Mouse (Mus musculus): ENCODE data around the gene Gm6614. TPM values are rescaled to one million over a fixed set of nuclear protein-coding genes. Genes with fewer than 3 reads are reported as not detected.
"Not testable (repeated sequence)": the region's sequence is repeated elsewhere in the genome, so short reads cannot be mapped to it uniquely, and the experiment has no call there.

Gene Gm6614
- polyA plus RNA-seq (2014; fragmentation: Nextera tagmentation; extraction: Ambion mirVana): 0.09 TPM in 1 of 2 replicates, not detected in the other

GRCm38 (mm10) chr6:142011364-142011955 lies at the start of gene Gm6614:
TSS of gene Gm6614 (minus strand) at chr6:142011414.
- Histone ChIP-seq H3K9ac (ENCODE audit: low read length) (no peak within 1 kb of the TSS), H3K36me3 (ENCODE audit: control insufficient read depth, insufficient read depth, low read length) (no peaks in the 10 kb centered on the region), H3K9me3 (ENCODE audit: control insufficient read depth, low read length) (no peaks in the 10 kb centered on the region), H3K4me3 (ENCODE audit: low read depth, low read length) (no peak within 1 kb of the TSS), H3K27ac (ENCODE audit: low read depth) (no peak within 1 kb of the TSS), H3K27me3 (replicated peaks; ENCODE audit: control insufficient read depth, insufficient read depth, low read length) (no peaks in the 10 kb centered on the region), H3K4me2 (ENCODE audit: low read length) (no peak within 1 kb of the TSS), H3K4me1 (replicated peaks; ENCODE audit: control insufficient read depth, insufficient read depth, low read length) (no peaks in the 10 kb centered on the region; the same call in 1 of the 2 replicates)
- WGBS: 90% methylated on average over 4 of the region's 4 CpGs
- ATAC-seq (replicated peaks; ENCODE audit: low FRiP score, low TSS enrichment, low read depth): no peak
- no peak for DNase-seq (ENCODE audit: low spot score)

GRCm38 (mm10) chr6:142058281-142058680 lies 47.1 kb upstream of the Gm6614 start:
- not testable (repeated sequence) for H3K9ac ChIP-seq (ENCODE audit: low read length); H3K9me3 ChIP-seq (ENCODE audit: control insufficient read depth, low read length); H3K4me3 ChIP-seq (ENCODE audit: low read depth, low read length); H3K36me3 ChIP-seq (ENCODE audit: control insufficient read depth, insufficient read depth, low read length); DNase-seq (ENCODE audit: low spot score); H3K4me2 ChIP-seq (ENCODE audit: low read length); H3K27ac ChIP-seq (ENCODE audit: low read depth); H3K4me1 ChIP-seq (replicated peaks; ENCODE audit: control insufficient read depth, insufficient read depth, low read length); ATAC-seq (replicated peaks; ENCODE audit: low FRiP score, low TSS enrichment, low read depth); H3K27me3 ChIP-seq (replicated peaks; ENCODE audit: control insufficient read depth, insufficient read depth, low read length)
- whole genome bisulfite sequencing: 88% methylated on average over 3 of the region's 3 CpGs

GRCm38 (mm10) chr6:142047689-142048088 lies 36.5 kb upstream of the Gm6614 start:
- WGBS: 91% methylated on average over 1 of the region's 1 CpGs
- no peaks in the 10 kb centered on the region for H3K36me3 ChIP-seq (ENCODE audit: control insufficient read depth, insufficient read depth, low read length)
- H3K4me3 ChIP-seq (ENCODE audit: low read depth, low read length): no peak overlapping the region
- no peaks in the 10 kb centered on the region for H3K9me3 ChIP-seq (ENCODE audit: control insufficient read depth, low read length)
- no peak for ATAC-seq (replicated peaks; ENCODE audit: low FRiP score, low TSS enrichment, low read depth)
- no peaks in the 10 kb centered on the region for H3K4me1 ChIP-seq (replicated peaks; ENCODE audit: control insufficient read depth, insufficient read depth, low read length)
- no peaks in the 10 kb centered on the region for H3K27me3 ChIP-seq (replicated peaks; ENCODE audit: control insufficient read depth, insufficient read depth, low read length)
- no peak overlapping the region for H3K4me2 ChIP-seq (ENCODE audit: low read length)
- H3K9ac ChIP-seq (ENCODE audit: low read length): no peak overlapping the region
- no peak for DNase-seq (ENCODE audit: low spot score)
- H3K27ac ChIP-seq (ENCODE audit: low read depth): no peak overlapping the region

GRCm38 (mm10) chr6:142045746-142046145 lies 34.5 kb upstream of the Gm6614 start:
- no peak overlapping the region for H3K4me3 ChIP-seq (ENCODE audit: low read depth, low read length)
- no peaks in the 10 kb centered on the region for H3K9me3 ChIP-seq (ENCODE audit: control insufficient read depth, low read length)
- whole genome bisulfite sequencing: 97% methylated on average over 2 of the region's 2 CpGs
- no peak overlapping the region for H3K4me2 ChIP-seq (ENCODE audit: low read length)
- H3K27me3 ChIP-seq (replicated peaks; ENCODE audit: control insufficient read depth, insufficient read depth, low read length): no peaks in the 10 kb centered on the region
- no peak for DNase-seq (ENCODE audit: low spot score)
- H3K4me1 ChIP-seq (replicated peaks; ENCODE audit: control insufficient read depth, insufficient read depth, low read length): no peaks in the 10 kb centered on the region
- no peak for ATAC-seq (replicated peaks; ENCODE audit: low FRiP score, low TSS enrichment, low read depth)
- no peak overlapping the region for H3K9ac ChIP-seq (ENCODE audit: low read length)
- no peak overlapping the region for H3K27ac ChIP-seq (ENCODE audit: low read depth)
- no peaks in the 10 kb centered on the region for H3K36me3 ChIP-seq (ENCODE audit: control insufficient read depth, insufficient read depth, low read length)

DNA sequence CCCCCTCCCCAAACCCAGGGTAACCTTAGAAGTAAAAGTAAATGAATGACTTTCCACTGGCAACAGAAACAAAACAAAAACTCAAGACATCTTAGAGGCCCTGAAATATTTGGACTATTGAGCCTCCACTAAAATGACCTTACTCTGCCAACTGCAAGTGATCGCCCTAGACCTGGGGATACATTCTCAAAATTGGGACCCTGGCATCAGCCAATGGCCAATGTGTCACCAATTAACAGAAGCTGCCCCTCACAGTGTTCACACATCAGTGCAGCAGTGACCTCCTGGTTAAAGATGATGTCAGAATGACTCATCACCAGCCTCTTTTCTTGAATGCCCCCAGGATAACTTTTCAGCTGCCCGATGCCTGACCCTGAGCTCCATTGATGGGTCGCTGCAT lies 30.7 kb upstream of the Gm6614 start:
- no peaks in the 10 kb centered on the region for H3K36me3 ChIP-seq (ENCODE audit: control insufficient read depth, insufficient read depth, low read length)
- no peaks in the 10 kb centered on the region for H3K9me3 ChIP-seq (ENCODE audit: control insufficient read depth, low read length)
- H3K27ac ChIP-seq (ENCODE audit: low read depth): no peak overlapping the region
- WGBS: 87% methylated on average over 3 of the region's 3 CpGs
- H3K9ac ChIP-seq (ENCODE audit: low read length): no peak overlapping the region
- ATAC-seq (replicated peaks; ENCODE audit: low FRiP score, low TSS enrichment, low read depth): no peak
- H3K4me2 ChIP-seq (ENCODE audit: low read length): no peak overlapping the region
- DNase-seq (ENCODE audit: low spot score): no peak
- H3K27me3 ChIP-seq (replicated peaks; ENCODE audit: control insufficient read depth, insufficient read depth, low read length): no peaks in the 10 kb centered on the region
- no peaks in the 10 kb centered on the region for H3K4me1 ChIP-seq (replicated peaks; ENCODE audit: control insufficient read depth, insufficient read depth, low read length)
- no peak overlapping the region for H3K4me3 ChIP-seq (ENCODE audit: low read depth, low read length)

GRCm38 (mm10) chr6:142040306-142041175 lies 29.3 kb upstream of the Gm6614 start:
- H3K27me3 ChIP-seq (replicated peaks; ENCODE audit: control insufficient read depth, insufficient read depth, low read length): no peaks in the 10 kb centered on the region
- DNase-seq (ENCODE audit: low spot score): peak; percentile 66
- WGBS: 41% methylated on average over 16 of the region's 16 CpGs
- no peak overlapping the region for H3K4me2 ChIP-seq (ENCODE audit: low read length)
- peak; percentile 78 for ATAC-seq (replicated peaks; ENCODE audit: low FRiP score, low TSS enrichment, low read depth)
- no peak overlapping the region for H3K27ac ChIP-seq (ENCODE audit: low read depth)
- no peak overlapping the region for H3K4me3 ChIP-seq (ENCODE audit: low read depth, low read length)
- no peak overlapping the region for H3K9ac ChIP-seq (ENCODE audit: low read length)
- no peaks in the 10 kb centered on the region for H3K4me1 ChIP-seq (replicated peaks; ENCODE audit: control insufficient read depth, insufficient read depth, low read length)
- H3K9me3 ChIP-seq (ENCODE audit: control insufficient read depth, low read length): no peaks in the 10 kb centered on the region
- H3K36me3 ChIP-seq (ENCODE audit: control insufficient read depth, insufficient read depth, low read length): no peaks in the 10 kb centered on the region

- 79% methylated on average over 2 of the region's 2 CpGs for WGBS
- Histone ChIP-seq H3K4me2 (ENCODE audit: low read length) (no peak overlapping the region), H3K9ac (ENCODE audit: low read length) (no peak overlapping the region), H3K27me3 (replicated peaks; ENCODE audit: control insufficient read depth, insufficient read depth, low read length) (no peaks in the 10 kb centered on the region), H3K9me3 (ENCODE audit: control insufficient read depth, low read length) (no peaks in the 10 kb centered on the region), H3K27ac (ENCODE audit: low read depth) (no peak overlapping the region), H3K36me3 (ENCODE audit: control insufficient read depth, insufficient read depth, low read length) (no peaks in the 10 kb centered on the region), H3K4me3 (ENCODE audit: low read depth, low read length) (no peak overlapping the region), H3K4me1 (replicated peaks; ENCODE audit: control insufficient read depth, insufficient read depth, low read length) (no peaks in the 10 kb centered on the region)
- ATAC-seq (replicated peaks; ENCODE audit: low FRiP score, low TSS enrichment, low read depth): no peak
- DNase-seq (ENCODE audit: low spot score): no peak
Measured at GRCm38 (mm10) chr6:142035771-142036170, 24.6 kb upstream of the Gm6614 start.

DNA sequence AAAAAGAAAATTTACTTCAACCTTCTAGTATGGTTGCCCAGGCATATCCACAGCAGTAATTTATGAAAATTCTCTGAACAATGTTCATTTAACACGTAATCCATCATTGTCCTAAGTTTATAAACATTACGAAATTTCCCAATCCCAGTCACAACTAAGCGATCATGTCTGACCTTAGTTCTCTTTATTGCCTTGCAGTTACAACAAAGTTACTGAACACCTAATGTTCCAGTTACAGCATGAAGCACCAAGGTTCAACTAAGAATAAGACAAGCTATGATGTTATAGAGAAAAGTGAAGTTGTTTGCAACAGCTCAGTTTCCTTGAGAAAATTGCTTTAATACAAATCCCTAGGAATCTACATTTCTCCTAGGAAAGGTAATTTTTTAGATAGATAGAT lies 10.5 kb upstream of the Gm6614 start:
- 76% methylated on average over 3 of the region's 3 CpGs for WGBS
- no peaks in the 10 kb centered on the region for H3K36me3 ChIP-seq (ENCODE audit: control insufficient read depth, insufficient read depth, low read length)
- no peak for ATAC-seq (replicated peaks; ENCODE audit: low FRiP score, low TSS enrichment, low read depth)

More for the DNA sequence above, 10.5 kb upstream of the Gm6614 start:
- Histone ChIP-seq H3K4me2 (ENCODE audit: low read length) (no peak overlapping the region), H3K9me3 (ENCODE audit: control insufficient read depth, low read length) (no peaks in the 10 kb centered on the region), H3K4me3 (ENCODE audit: low read depth, low read length) (no peak overlapping the region), H3K4me1 (replicated peaks; ENCODE audit: control insufficient read depth, insufficient read depth, low read length) (no peaks in the 10 kb centered on the region), H3K27ac (ENCODE audit: low read depth) (no peak overlapping the region), H3K27me3 (replicated peaks; ENCODE audit: control insufficient read depth, insufficient read depth, low read length) (no peaks in the 10 kb centered on the region), H3K9ac (ENCODE audit: low read length) (no peak overlapping the region)
- DNase-seq (ENCODE audit: low spot score): no peak

Measured in intestine, embryonic 14.5 days (tissue).